Mouse (Mus musculus) ES-Bruce4 (cell line): ENCODE results near the gene Camk2d.

Experiments
- EP300 ChIP-seq: IDR thresholded peaks from 2 replicates; pipeline ENCODE4 v1.6.1; 2011; ENCODE audit warnings: low read depth, low read length; ENCODE audit not compliant: insufficient read depth
- POLR2A ChIP-seq: IDR thresholded peaks from one replicate; pipeline ENCODE4 v1.8.1; 2011; ENCODE audit warnings: low read length; ENCODE audit not compliant: insufficient read depth

DNA sequence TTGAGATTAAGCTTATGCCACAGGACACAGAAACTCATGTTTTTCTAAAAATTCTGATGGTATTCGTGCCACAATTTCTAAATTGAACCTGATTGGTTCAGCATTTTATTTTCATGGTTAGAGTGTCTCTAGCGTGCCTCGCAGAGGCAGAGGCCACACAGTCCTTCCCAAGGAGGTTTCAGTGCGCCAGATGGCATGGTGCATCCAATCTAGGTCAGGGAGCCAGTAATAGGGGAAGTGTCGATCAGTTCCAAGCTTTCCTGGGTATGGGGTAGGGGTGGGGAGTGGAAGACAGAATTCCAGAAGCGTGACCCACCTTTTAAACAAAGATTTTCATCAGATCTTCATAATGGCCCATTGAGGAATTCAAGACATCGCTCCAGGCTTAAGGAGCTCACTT is 36.5 kb downstream of the Camk2d start:
- no peak for TF ChIP-seq EP300
- no peak for TF ChIP-seq POLR2A
